Mouse (Mus musculus) thymus, postnatal 14 days (tissue): ENCODE data around the gene March6.

ENCODE experiments used
- DNase-seq: peaks from one replicate; pipeline ENCODE4 v3.0.0; 2021

The March6 gene

DNA sequence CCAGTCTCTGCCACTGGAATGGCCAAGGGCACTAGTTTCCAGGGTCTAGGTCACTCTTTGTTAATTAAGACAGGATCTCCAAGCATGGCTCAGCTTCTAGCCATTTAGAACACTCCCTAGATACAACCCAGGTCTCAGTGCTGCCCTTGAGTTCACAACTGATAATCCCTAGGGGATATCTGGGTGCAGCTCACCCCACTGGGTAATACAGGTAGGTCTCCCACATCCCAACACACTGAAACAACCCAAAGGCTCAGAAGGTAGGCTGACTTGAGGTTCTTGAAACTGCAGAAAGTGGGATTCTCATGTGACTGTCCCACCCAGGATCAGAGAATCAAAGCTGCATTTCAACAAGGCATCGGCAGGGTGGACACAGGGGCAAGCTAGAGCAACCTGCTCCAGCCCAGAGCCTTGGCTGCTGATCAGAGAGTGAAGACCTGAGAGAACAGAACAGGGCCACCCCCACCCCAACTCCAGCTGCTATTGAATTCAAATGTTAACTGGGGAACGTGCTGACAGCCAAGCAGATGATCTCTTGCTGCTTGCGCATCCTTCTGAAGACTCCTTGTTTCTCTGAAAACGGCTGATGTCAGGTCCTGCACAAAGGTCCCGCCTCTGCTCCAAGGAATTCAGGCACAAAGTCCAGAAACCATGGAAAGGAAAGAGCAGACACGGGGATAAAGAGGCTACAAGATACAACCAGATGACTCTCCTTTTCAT, 116.5 kb downstream of the March6 start:
- no peak for DNase-seq

- DNase-seq: no peak
These were observed 117.2 kb downstream of the March6 start for GRCm38 (mm10) chr15:31413662-31414061.

GRCm38 (mm10) chr15:31412933-31413332, 117.9 kb downstream of the March6 start:
- DNase-seq: no peak

GRCm38 (mm10) chr15:31412436-31412835, 118.4 kb downstream of the March6 start:
- DNase-seq: no peak

GRCm38 (mm10) chr15:31407490-31407889, 123.4 kb downstream of the March6 start:
- DNase-seq: no peak

DNA sequence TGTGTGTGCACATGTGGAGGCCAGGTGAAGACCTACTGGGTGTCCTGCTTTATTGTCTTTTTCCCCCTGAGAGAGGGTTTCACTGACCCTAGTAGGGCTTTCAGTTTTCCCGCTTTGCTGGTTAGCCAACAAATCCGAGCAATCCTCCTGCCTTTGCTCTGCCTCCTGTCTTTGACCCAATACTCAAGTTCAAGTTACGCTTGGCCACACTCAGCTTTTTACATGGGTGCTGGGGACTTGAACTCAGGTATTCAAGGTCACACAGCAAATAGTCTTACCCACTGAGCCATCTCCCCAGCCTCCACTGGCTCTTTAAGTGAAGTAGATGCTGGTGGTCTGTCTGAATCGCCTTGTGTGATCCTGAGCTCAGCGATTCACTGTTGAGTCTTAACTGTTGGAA, 124.0 kb downstream of the March6 start:
- no peak for DNase-seq
